Mouse (Mus musculus): ENCODE measurements around the gene Coro2a.
"Not testable (repeated sequence)": the region's sequence is repeated elsewhere in the genome, so short reads cannot be mapped to it uniquely, and the experiment has no call there.

GRCm38 (mm10) chr4:46580799-46581243, 21.2 kb downstream of the Coro2a start:
- TF ChIP-seq CTCF (IDR thresholded peaks at IDR 0.05; ENCODE audit: borderline replicate concordance, control insufficient read depth, extremely low read depth, insufficient read depth, low read length, poor library complexity); POLR2A (IDR thresholded peaks at IDR 0.05; ENCODE audit: control insufficient read depth, extremely low read depth, insufficient read depth, low read length, poor library complexity): not testable (repeated sequence)
